Mouse (Mus musculus) lung, postnatal 4 days (tissue): Measurements from ENCODE around the gene Mtif3.
A peak's percentile ranks its signal among the peaks of the same experiment; 100 is the strongest.

Experiments
- DNase-seq, 2 experiments: peaks; one replicate each; pipeline ENCODE4 v3.0.0; 2021

The Mtif3 gene

GRCm38 (mm10) chr5:146963118-146963936, at the start of gene Mtif3:
Gene Mtif3 (minus strand): TSS chr5:146963800.
- DNase-seq = peak; percentile 85 to 89

- DNase-seq = no peak
These were observed 47.7 kb upstream of the Mtif3 start for GRCm38 (mm10) chr5:147011333-147011732.

DNA sequence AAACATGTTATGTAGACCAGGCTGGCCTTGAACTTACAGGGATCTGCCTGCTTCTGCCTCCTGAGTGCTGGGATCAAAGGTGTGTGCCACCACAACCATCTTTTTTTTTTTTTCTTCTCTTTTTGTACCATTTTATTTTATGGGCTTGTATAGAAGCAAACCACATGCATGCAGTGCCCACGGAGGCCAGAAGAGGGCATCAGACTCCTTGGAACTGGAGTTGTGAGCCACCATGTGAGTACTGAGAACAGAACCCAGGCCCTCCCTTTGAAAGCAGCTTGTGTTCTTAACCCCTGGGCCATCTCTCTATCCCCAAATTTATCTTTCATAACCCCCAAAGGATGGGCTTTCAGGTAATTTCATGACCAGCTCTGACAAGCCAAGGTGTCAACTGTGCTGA, 39.7 kb upstream of the Mtif3 start:
- DNase-seq = no peak

DNA sequence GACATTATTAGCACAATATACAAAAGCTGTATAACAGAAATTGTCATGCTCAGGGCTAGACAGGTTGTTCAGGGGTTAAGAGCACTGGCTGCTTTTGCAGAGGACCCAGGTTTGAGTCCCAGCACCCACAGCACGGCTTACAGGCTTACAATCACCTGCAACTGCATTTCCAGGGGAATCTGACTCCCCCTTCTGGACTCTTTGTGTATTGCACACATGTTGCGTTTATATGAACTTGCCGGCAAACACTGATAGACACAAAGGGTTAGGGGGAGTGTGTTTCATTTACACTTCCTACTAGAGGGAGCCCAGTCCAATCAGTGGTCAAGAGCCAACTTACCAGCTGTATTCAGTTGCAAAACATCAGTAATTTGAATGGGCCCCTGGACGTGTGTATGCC, 37.7 kb upstream of the Mtif3 start:
- no peak for DNase-seq

- no peak for DNase-seq
These were observed 35.2 kb upstream of the Mtif3 start for GRCm38 (mm10) chr5:146998802-146999201.

GRCm38 (mm10) chr5:146996812-146997211, 33.2 kb upstream of the Mtif3 start:
- no peak for DNase-seq

- no peak for DNase-seq
These were observed 31.4 kb upstream of the Mtif3 start for GRCm38 (mm10) chr5:146994973-146995372.

DNA sequence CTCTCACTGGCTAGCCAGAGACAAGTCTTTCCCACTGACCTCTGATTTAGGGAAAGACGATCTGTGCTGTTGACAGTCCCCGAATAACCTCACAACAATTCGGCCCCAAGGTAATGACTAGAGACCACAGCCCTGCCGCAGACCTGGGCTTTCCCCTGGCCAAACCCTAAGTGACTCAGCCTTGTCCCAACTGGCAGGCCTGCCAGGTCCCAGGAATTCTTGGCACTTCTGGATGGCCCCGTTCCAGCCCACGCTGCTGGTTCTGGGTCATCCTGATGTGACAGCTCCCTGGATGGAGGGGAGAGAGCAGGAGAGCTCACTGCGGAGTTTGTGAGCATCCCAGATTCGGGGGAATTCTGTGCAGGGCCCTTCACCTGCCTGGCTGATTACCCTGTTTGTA, 29.9 kb upstream of the Mtif3 start:
- peak in 1 of 2 experiments; percentile 40 for DNase-seq

DNA sequence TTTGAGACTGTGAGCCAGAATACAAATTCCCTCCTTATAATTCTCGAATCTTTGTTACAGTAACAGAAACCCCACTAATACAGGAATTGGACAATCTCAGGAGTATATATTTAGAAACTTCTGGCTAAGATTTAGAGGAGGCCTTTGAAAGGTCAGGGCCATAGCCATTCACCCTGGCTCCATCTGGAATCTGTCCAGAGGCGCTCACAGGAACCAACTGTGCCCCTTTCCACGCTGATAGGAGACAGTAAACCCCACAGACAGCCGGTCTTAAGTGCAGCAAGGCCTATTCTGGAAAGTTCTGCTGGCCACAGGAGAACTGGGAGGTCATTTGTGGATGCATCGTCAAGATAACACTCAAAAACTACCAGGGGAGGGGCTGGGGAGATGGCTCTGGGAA, 25.5 kb upstream of the Mtif3 start:
- no peak for DNase-seq

DNA sequence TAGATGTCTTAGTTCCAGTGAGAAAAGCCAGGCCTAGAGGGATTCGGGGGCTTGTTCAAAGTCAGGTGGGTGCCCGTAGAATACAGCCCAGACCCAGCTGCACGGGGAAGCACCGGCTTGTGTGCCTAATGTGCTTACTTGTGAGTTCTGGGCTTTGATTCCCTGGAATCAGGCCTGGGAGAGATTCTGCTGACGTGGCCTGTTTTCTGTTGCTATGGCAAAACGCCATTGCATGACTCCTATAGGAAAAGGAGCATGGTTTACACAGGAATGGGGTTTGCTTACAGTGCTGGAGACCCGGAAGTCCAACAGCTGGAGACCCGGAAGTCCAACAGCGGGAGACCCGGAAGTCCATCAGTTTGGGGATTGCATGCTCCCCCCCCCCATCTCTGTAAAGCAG, 24.0 kb upstream of the Mtif3 start:
- no peak for DNase-seq

DNA sequence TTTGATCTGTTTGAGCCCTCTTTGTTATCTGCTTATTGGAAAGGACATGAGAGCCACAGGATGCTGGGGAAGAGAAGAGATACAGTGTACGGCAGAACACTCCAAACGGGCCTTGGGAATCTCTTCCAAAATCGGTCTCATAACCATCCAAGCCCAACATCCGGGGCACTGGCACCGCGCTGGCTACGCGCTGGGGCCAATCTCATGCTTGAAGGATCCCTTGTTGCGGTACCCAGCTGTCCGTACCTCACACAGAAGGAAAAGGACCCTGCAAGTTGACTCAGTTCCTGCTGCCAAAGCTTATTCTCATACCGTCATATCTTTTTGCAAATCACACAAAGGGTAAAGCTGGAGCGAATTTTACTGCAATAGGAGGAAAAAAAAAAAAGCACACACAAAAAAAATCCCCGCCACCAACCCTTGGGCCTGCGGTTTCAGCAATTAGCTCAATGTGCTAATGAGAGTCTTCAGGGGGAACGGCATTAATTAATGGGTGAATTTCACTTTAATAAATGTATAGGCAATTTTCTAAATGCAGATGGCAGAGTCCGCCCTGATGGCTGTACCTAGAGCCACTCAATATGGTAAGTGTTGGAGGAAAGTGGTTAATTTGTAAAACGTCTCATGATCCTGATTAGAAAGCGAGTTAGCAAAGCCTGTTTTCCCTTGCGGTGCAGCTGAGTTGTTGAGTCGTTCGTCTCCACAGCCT, 22.3 kb upstream of the Mtif3 start:
- DNase-seq = no peak

DNA sequence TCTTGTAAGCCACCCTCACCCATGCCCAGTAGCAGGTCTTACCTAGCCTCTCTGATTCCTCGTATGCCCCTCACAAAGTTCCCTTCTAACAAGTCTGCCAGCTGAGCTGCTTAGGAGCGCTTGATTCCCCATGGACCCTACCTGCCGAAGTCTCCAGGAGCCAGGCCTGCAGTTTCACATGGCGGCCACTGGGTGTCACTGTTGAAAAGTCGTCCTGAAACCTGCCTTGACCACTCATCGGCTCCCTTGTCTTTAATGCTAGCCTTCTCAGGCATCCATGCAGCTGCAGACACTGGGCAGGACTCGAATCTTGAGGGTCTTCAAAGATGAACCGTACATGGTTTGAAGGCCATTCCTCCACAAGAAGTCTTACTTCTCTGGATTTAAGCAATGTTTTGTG, 19.6 kb upstream of the Mtif3 start:
- peak; percentile 39 to 68 for DNase-seq

DNA sequence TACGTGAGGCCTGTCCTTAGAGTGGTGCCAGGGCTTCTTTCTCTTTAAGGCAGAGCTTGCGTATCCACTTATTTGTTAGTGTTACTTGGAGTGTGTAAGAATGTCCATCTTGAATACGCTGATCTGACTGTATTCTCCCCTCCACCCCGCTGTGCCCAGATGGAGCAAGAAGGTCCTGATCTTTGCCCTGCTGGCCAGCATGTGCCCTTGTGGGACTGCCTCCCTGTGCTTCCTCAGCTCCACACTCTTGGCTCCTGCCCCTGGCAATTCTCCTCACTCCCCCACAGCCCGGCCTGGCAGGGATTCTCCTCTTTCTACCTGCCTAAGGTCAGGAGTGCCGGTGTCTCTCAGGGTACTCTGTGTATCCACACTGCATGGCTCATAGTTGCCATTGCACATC, 17.8 kb upstream of the Mtif3 start:
- DNase-seq = no peak

- DNase-seq = peak in 1 of 2 experiments; percentile 17
These were observed 11.2 kb upstream of the Mtif3 start for GRCm38 (mm10) chr5:146974781-146975123.

- DNase-seq = peak; percentile 28 to 42
These were observed 10.5 kb upstream of the Mtif3 start for GRCm38 (mm10) chr5:146973858-146974780.

GRCm38 (mm10) chr5:146973353-146973752, 9.8 kb upstream of the Mtif3 start:
- DNase-seq = no peak

- no peak for DNase-seq
These were observed 8.4 kb upstream of the Mtif3 start for GRCm38 (mm10) chr5:146971776-146972561.

- no peak for DNase-seq
These were observed 5.2 kb upstream of the Mtif3 start for GRCm38 (mm10) chr5:146968695-146969393.

- DNase-seq = no peak
These were observed 308 bp upstream of the Mtif3 start for GRCm38 (mm10) chr5:146963937-146964278.

- no peak for DNase-seq
These were observed 6.9 kb downstream of the Mtif3 start for GRCm38 (mm10) chr5:146956678-146957077.

DNA sequence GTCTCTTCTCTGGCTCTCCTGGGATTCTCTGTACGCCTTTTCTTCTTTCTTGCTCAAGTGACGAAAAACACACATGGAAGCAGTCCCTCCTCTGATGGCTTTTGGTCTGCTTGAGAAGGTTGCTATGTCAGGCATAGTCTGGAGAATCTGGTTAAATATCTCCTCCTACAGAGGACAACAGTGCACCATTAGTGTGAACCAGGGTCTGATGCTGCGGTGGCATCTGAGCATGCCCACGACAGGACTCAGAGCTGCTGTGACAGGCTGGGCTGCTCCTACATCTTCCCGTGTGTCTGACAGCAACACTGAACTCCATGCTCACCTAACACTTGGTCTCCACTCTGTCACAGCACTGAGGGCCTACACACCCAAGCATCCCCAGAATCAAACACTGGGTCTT, 7.9 kb downstream of the Mtif3 start:
- no peak for DNase-seq

- peak in 1 of 2 experiments; percentile 5 for DNase-seq
These were observed 9.0 kb downstream of the Mtif3 start for GRCm38 (mm10) chr5:146954576-146954975.
